Mouse (Mus musculus) heart, adult 2 months (tissue): Measurements from ENCODE around the gene Gal3st3.

ENCODE experiments used
- CTCF ChIP-seq: fragments of 200-600 bp; IDR thresholded peaks from 2 replicates; pipeline ENCODE4 v1.8.1; 2022; ENCODE audit warnings: antibody characterized with exemption, mild to moderate bottlenecking, moderate library complexity
- POLR2A ChIP-seq: fragments of 200-500 bp; IDR thresholded peaks from 2 replicates; pipeline ENCODE4 v1.6.1; 2011; ENCODE audit warnings: mild to moderate bottlenecking, low read depth, low read length, control low read depth; ENCODE audit not compliant: insufficient read depth

DNA sequence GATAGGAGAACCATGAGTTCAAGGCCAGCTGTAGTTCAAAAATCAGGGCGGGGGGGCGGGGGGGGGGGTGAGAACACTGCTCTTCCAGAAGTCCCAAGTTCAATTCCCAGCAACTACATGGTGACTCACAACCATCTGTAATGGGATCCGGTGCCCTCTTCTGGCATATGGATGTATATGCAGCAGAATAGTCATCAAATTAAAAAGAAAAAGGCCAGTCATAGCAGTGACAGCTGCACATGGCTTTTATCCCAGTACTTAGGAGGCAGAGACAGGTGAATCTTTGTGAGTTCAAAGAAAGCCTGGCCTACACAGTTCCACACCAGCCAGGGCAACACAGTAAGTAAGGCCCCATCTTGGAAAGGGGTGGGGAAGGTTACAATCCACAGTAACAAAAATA is 21.0 kb upstream of the Gal3st3 start:
- peak; percentile 45 for TF ChIP-seq CTCF
- no peak for TF ChIP-seq POLR2A
